Mouse (Mus musculus) olfactory bulb, adult 2 months (tissue): ENCODE data around the gene Prrc2b.

ENCODE experiments used
- CTCF ChIP-seq: fragments of 200-500 bp; IDR thresholded peaks from 2 replicates; pipeline ENCODE4 v1.5.1; 2012; ENCODE audit warnings: low read depth, mild to moderate bottlenecking, low read length, moderate library complexity; ENCODE audit not compliant: insufficient read depth
- POLR2A ChIP-seq: fragments of 200-500 bp; IDR thresholded peaks from 2 replicates; pipeline ENCODE4 v1.6.1; 2012; ENCODE audit warnings: mild to moderate bottlenecking, low read depth, low read length, moderate library complexity; ENCODE audit not compliant: insufficient read depth

- no peak for TF ChIP-seq POLR2A
- TF ChIP-seq CTCF = no peak
Measured at GRCm38 (mm10) chr2:32182119-32182518, 31.2 kb downstream of the Prrc2b start.
